Mouse (Mus musculus) heart, postnatal 0 days (tissue): ENCODE data around the gene Tango2. TPM values are rescaled to one million over a fixed set of nuclear protein-coding genes. Genes with fewer than 3 reads are reported as not detected.
A peak's percentile ranks its signal among the peaks of the same experiment; 100 is the strongest.

Experiments
- ATAC-seq: fragments of 200-750 bp; cut with Nextera tagmentation; 2 replicates; pipeline ENCODE4 v1.8.0; 2017; ENCODE audit warnings: low read depth, moderate number of reproducible peaks, moderate library complexity; ENCODE audit not compliant: insufficient read depth
- DNase-seq: peaks from one replicate; pipeline ENCODE4 v3.0.0-alpha.2; 2016; ENCODE audit warnings: low spot score
- H3K27ac ChIP-seq: fragments of 300-500 bp; sonication (generic); 2 replicates; pipeline ENCODE4 v1.5.1; 2014; ENCODE audit warnings: low read depth, mild to moderate bottlenecking
- H3K27me3 ChIP-seq: fragments of 300-500 bp; sonication (generic); 2 replicates; pipeline ENCODE4 v1.6.1; 2014; ENCODE audit warnings: low read length, mixed read lengths; ENCODE audit not compliant: control insufficient read depth, insufficient read depth
- H3K36me3 ChIP-seq: fragments of 300-500 bp; sonication (generic); replicated peaks from 2 replicates; pipeline ENCODE4 v1.6.1; 2014; ENCODE audit warnings: low read length, mixed read lengths; ENCODE audit not compliant: control insufficient read depth, insufficient read depth
- H3K4me1 ChIP-seq: fragments of 300-500 bp; sonication (generic); 2 replicates; pipeline ENCODE4 v1.6.1; 2014; ENCODE audit warnings: antibody characterized with exemption; ENCODE audit not compliant: control insufficient read depth, insufficient read depth
- H3K4me2 ChIP-seq: fragments of 300-500 bp; sonication (generic); 2 replicates; pipeline ENCODE4 v1.6.1; 2014; ENCODE audit warnings: low read depth, mild to moderate bottlenecking, low read length, moderate library complexity
- H3K4me3 ChIP-seq: fragments of 300-500 bp; sonication (generic); 2 replicates; pipeline ENCODE4 v1.5.1; 2014; ENCODE audit warnings: low read depth, low read length
- H3K9ac ChIP-seq: fragments of 300-500 bp; sonication (generic); replicated peaks from 2 replicates; pipeline ENCODE4 v1.6.1; 2014; ENCODE audit warnings: low read depth, low read length, mixed read lengths
- H3K9me3 ChIP-seq: fragments of 300-500 bp; sonication (generic); replicated peaks from 2 replicates; pipeline ENCODE4 v1.6.1; 2016; ENCODE audit warnings: low read length; ENCODE audit not compliant: control insufficient read depth
- CTCF ChIP-seq: IDR thresholded peaks from 2 replicates; pipeline ENCODE4 v1.5.1; 2016; ENCODE audit warnings: antibody characterized with exemption, control low read depth, low read depth
- EP300 ChIP-seq: IDR thresholded peaks from 2 replicates; pipeline ENCODE4 v1.6.1; 2016; ENCODE audit warnings: antibody characterized with exemption, low read depth
- WGBS: fragments of 180-500 bp; shearing (Covaris S2); extraction: QIAGEN DNeasy Blood & Tissue Kit; methylation state at CpG from one replicate; pipeline ENCODE4 v1.1.7; 2014; 5-methylcytosine and 5-hydroxymethylcytosine counted together
- polyA plus RNA-seq: library from polyadenylated mRNA; unstranded; fragments of >200 nt; fragmentation: Nextera tagmentation; extraction: Ambion mirVana; gene quantifications from 2 replicates; pipeline ENCODE4 v1.2.1, GENCODE M21; 2015
- total RNA-seq: library from RNA; depleted of rRNA; stranded (reverse); fragments of >200 nt; gene quantifications from 2 replicates; pipeline ENCODE4 v1.2.3, GENCODE M21; 2014; ENCODE audit warnings: low replicate concordance; rRNA removed

Gene Tango2
- total RNA-seq (55.3 and 56.9 TPM in 2 replicates), polyA plus RNA-seq (65.8 and 69.0 TPM in 2 replicates)

GRCm38 (mm10) chr16:18347931-18348600 lies at the start of gene Tango2, which contains the start of gene Arvcf:
Gene Tango2, minus strand, starts transcription at chr16:18348103.
Gene Arvcf, plus strand, starts transcription at chr16:18348182.
- TF ChIP-seq EP300 (no peak), CTCF (0 out of 2 replicates have a peak, but pooled peaks have one; percentile 8)
- Histone ChIP-seq H3K36me3 (no peaks in the 10 kb centered on the region), H3K27ac (no peak within 1 kb of the TSS), H3K4me1 (peaks cover 5% of the 10 kb centered on the region), H3K4me2 (peak within 1 kb of the TSS; percentile 100), H3K27me3 (peaks cover 15% of the 10 kb centered on the region), H3K9ac (peak within 1 kb of the TSS; percentile 54), H3K9me3 (no peaks in the 10 kb centered on the region), H3K4me3 (peak within 1 kb of the TSS; percentile 74)
- under 1% methylated on average over 44 of the region's 44 CpGs for WGBS
- ATAC-seq = peak; percentile 82
- DNase-seq = peak; percentile 82

DNA sequence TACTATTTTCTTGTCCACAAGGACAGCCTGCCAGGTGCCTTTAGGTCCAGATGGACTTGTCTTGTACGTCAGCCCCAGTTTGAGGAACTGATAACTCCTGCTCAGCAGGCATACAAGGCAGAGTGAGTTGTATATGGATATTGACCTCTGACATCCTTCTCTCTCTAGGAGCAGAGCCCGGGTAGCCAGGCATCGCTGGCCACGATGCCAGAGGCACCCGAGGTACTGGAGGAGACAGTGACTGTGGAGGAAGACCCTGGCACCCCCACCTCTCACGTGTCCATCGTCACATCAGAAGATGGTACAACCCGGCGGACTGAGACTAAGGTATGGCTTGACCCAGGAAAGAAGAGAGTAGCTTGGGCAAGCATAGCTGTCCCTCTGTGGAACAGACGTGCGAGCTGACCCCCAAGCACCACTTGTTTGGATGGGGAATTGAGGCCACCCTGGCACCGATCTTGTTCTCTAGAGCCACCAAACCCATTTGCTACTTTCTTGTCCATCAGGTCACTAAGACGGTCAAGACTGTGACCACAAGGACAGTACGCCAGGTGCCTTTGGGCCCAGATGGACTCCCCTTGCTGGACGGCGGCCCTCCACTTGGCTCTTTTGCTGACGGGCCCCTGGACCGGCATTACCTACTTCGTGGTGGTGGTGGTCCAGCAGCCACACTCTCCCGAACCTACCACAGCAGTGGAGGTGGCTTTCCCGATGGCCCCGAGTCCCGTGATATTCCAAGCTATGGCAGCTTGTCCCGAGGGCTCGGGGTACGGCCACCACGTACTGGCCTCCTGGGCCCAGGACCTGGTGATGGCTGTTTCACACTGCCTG lies 49.1 kb upstream of the Tango2 start:
- DNase-seq = no peak
- peaks cover 49% of the 10 kb centered on the region for H3K36me3 ChIP-seq
- TF ChIP-seq EP300 (no peak), CTCF (no peak)

DNA sequence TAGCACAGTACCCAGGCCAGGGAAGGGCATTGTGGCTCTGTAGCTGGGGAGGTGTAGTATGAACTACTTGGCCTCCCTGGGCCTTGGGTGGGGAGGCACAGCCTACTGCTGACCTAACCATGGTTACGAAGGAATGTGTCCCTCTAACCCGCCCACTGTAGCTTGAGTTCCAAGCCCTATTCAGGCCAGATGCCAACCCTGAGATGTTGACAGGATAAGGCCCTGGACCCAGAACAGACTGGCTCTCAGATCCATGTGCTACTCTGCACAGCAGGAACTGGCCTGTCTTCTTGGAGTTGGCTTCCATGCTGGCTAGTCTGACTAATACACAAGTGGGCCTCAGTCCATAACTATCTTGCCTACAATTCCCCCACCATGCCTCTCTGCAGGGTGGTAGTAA lies 48.3 kb upstream of the Tango2 start:
- peaks cover 43% of the 10 kb centered on the region for H3K36me3 ChIP-seq
- H3K27me3 ChIP-seq = no peaks in the 10 kb centered on the region
- no peak for TF ChIP-seq EP300
- no peak for TF ChIP-seq CTCF
- ATAC-seq (0 out of 2 replicates have a peak, but pooled peaks have one; percentile 2), DNase-seq (no peak)
- no peaks in the 10 kb centered on the region for H3K9me3 ChIP-seq
- no peak overlapping the region for H3K4me3 ChIP-seq
- H3K4me2 ChIP-seq = 0 out of 2 replicates have a peak overlapping the region, but pooled peaks have one; percentile 4
- no peak overlapping the region; the same call in 1 of the 2 replicates for H3K9ac ChIP-seq
- peaks cover 28% of the 10 kb centered on the region for H3K4me1 ChIP-seq
- WGBS = 21% methylated on average over 2 of the region's 2 CpGs
- H3K27ac ChIP-seq = peak overlapping the region; percentile 92

More for the DNA sequence above, 49.1 kb upstream of the Tango2 start:
- ATAC-seq = no peak
- H3K27me3 ChIP-seq = no peaks in the 10 kb centered on the region
- H3K4me1 ChIP-seq = peaks cover 28% of the 10 kb centered on the region
- peak overlapping the region; percentile 92 for H3K27ac ChIP-seq
- no peaks in the 10 kb centered on the region for H3K9me3 ChIP-seq
- WGBS = 95% methylated on average over 27 of the region's 27 CpGs
- no peak overlapping the region for H3K9ac ChIP-seq
- H3K4me2 ChIP-seq = no peak overlapping the region
- H3K4me3 ChIP-seq = no peak overlapping the region

- WGBS = 10% methylated on average over 6 of the region's 7 CpGs
- H3K4me1 ChIP-seq = peaks cover 28% of the 10 kb centered on the region
- H3K4me3 ChIP-seq = no peak overlapping the region
Measured at GRCm38 (mm10) chr16:18395620-18396036, 47.7 kb upstream of the Tango2 start.

DNA sequence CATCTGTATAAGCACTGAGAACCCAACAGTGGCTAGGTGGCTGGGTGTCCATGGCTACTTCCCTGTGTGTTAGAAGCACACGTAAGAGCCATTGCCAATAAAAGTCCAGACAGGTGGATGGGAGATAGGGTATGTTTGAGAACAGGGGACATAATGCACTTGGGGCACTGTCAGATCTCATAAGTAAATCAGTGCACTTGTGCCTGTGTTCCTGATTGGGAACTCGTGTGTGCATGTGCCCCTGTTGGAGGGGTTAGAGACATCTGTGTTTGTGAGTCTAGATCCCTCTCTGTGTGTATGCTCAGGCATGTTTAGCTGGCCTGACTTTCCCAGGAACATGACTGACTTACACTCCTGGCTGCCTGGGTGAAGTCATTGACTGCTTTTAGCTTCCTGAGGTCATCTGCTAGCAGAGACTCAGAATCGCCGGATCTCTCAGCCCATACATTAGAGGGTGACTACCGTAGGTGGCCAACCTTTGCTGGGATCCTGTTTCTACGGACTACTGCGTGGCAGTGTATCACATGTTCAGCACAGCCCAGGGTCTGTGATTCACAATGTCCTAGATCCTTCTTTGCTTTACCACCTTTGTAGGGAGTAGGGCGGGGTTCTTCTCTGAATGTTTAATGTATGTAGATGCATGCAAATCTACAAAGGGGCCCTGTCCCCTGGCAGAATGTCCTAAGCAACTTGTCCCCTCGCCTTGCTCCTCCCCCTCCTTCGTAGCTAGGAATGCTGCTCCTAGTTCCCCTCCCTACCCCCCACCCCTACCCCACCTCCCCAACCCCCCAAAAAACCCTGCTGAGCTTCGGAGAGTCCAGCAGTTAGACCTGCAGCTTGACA lies 47.1 kb upstream of the Tango2 start:
- Histone ChIP-seq H3K27ac (peak overlapping the region; percentile 92), H3K4me2 (peak overlapping the region; percentile 33), H3K27me3 (no peaks in the 10 kb centered on the region), H3K9me3 (no peaks in the 10 kb centered on the region), H3K4me1 (peaks cover 28% of the 10 kb centered on the region), H3K36me3 (peaks cover 34% of the 10 kb centered on the region), H3K9ac (peak overlapping the region; percentile 14; the same call in 1 of the 2 replicates), H3K4me3 (no peak overlapping the region)
- peak; percentile 81 for DNase-seq
- ATAC-seq = peak; percentile 56
- no peak; the same call in 1 of the 2 replicates for TF ChIP-seq EP300
- no peak for TF ChIP-seq CTCF
- 14% methylated on average over 11 of the region's 11 CpGs for WGBS

More at GRCm38 (mm10) chr16:18395620-18396036, 47.7 kb upstream of the Tango2 start:
- Histone ChIP-seq H3K36me3 (peaks cover 41% of the 10 kb centered on the region), H3K9me3 (no peaks in the 10 kb centered on the region), H3K27me3 (no peaks in the 10 kb centered on the region), H3K4me2 (0 out of 2 replicates have a peak overlapping the region, but pooled peaks have one; percentile 4), H3K27ac (peak overlapping the region; percentile 92), H3K9ac (peak overlapping the region; percentile 14; the same call in 1 of the 2 replicates)
- TF ChIP-seq CTCF (no peak), EP300 (no peak)
- DNase-seq (peak; percentile 62), ATAC-seq (peak; percentile 55)
